Mouse (Mus musculus) heart, adult 11 months (tissue): ENCODE data around the gene Spag16.

ENCODE experiments used
- DNase-seq: peaks from one replicate; pipeline ENCODE4 v3.0.0; 2022

Spag16 gene

GRCm38 (mm10) chr1:70104683-70105082, 277.9 kb downstream of the Spag16 start:
- peak; percentile 31 for DNase-seq

GRCm38 (mm10) chr1:70116212-70116982, 289.6 kb downstream of the Spag16 start:
- DNase-seq = peak; percentile 33

GRCm38 (mm10) chr1:70128035-70128434, 301.3 kb downstream of the Spag16 start:
- no peak for DNase-seq

- DNase-seq = no peak
Measured at GRCm38 (mm10) chr1:70135547-70135946, 308.8 kb downstream of the Spag16 start.

GRCm38 (mm10) chr1:70165343-70166158, 338.8 kb downstream of the Spag16 start:
- DNase-seq = no peak

GRCm38 (mm10) chr1:70180123-70180741, 353.5 kb downstream of the Spag16 start:
- DNase-seq = no peak

- no peak for DNase-seq
Measured at GRCm38 (mm10) chr1:70264815-70265214, 438.0 kb downstream of the Spag16 start.

- DNase-seq = no peak
Measured at GRCm38 (mm10) chr1:70265920-70266505, 439.2 kb downstream of the Spag16 start.

- peak; percentile 63 for DNase-seq
Measured at GRCm38 (mm10) chr1:70270139-70270538, 443.4 kb downstream of the Spag16 start.

- peak; percentile 15 for DNase-seq
Measured at GRCm38 (mm10) chr1:70272753-70273152, 446.0 kb downstream of the Spag16 start.

- DNase-seq = no peak
Measured at GRCm38 (mm10) chr1:70279296-70279695, 452.5 kb downstream of the Spag16 start.

- no peak for DNase-seq
Measured at GRCm38 (mm10) chr1:70283388-70283787, 456.6 kb downstream of the Spag16 start.

GRCm38 (mm10) chr1:70284140-70284539, 457.4 kb downstream of the Spag16 start:
- DNase-seq = no peak

- DNase-seq = no peak
Measured at GRCm38 (mm10) chr1:70316128-70316765, 489.5 kb downstream of the Spag16 start.

GRCm38 (mm10) chr1:70320951-70321350, 494.2 kb downstream of the Spag16 start:
- DNase-seq = no peak

- no peak for DNase-seq
Measured at GRCm38 (mm10) chr1:70346179-70346578, 519.4 kb downstream of the Spag16 start.

- DNase-seq = no peak
Measured at GRCm38 (mm10) chr1:70351371-70351770, 524.6 kb downstream of the Spag16 start.

GRCm38 (mm10) chr1:70354014-70354413, 527.2 kb downstream of the Spag16 start:
- DNase-seq = no peak

GRCm38 (mm10) chr1:70371721-70372120, 545.0 kb downstream of the Spag16 start:
- no peak for DNase-seq

- peak; percentile 59 for DNase-seq
Measured at GRCm38 (mm10) chr1:70380096-70380495, 553.3 kb downstream of the Spag16 start.

GRCm38 (mm10) chr1:70442209-70443080, 615.7 kb downstream of the Spag16 start:
- no peak for DNase-seq

- no peak for DNase-seq
Measured at GRCm38 (mm10) chr1:70479864-70480263, 653.1 kb downstream of the Spag16 start.
